Mouse (Mus musculus): ENCODE measurements around the gene Ndufa11.

GRCm38 (mm10) chr17:56740118-56740787, 22.7 kb downstream of the Ndufa11 start:
- no peak for TF ChIP-seq CTCF (conservative IDR thresholded peaks at IDR 0.05; ENCODE audit: insufficient read depth, insufficient read length, low read depth, low read length)
- TF ChIP-seq POLR2A (IDR thresholded peaks at IDR 0.05; ENCODE audit: low read depth, low read length), result no peak

Measured in kidney, adult 2 months (tissue).